Mouse (Mus musculus) granulocyte monocyte progenitor cell, adult 5-6 weeks (primary cell): Measurements from ENCODE around the gene Tnnc2. TPM values are rescaled to one million over a fixed set of nuclear protein-coding genes. Genes with fewer than 3 reads are reported as not detected.
"Not testable (repeated sequence)": the region's sequence is repeated elsewhere in the genome, so short reads cannot be mapped to it uniquely, and the experiment has no call there.

Experiments
- ATAC-seq: replicated peaks from 2 replicates; pipeline ENCODE4 v1.8.0; 2016; ENCODE audit warnings: mild to moderate bottlenecking, moderate TSS enrichment, inconsistent platforms; ENCODE audit not compliant: poor library complexity, severe bottlenecking
- total RNA-seq, 2 experiments: library from RNA; stranded (forward) in 1 of 2; stranded (reverse) in 1 of 2; fragments of 200-712, 200-1000 nt in 1 of 2; fragments of >200 nt in 1 of 2; fragmentation: Nextera tagmentation in 1 of 2; gene quantifications; 2 replicates each; pipeline ENCODE4 v1.2.3; 2014 to 2017

Gene Tnnc2
- total RNA-seq, 2 experiments from 2014 or later, result not detected

- ATAC-seq, result no peak
These were observed 20.7 kb upstream of the Tnnc2 start for GRCm38 (mm10) chr2:164800252-164801004.

GRCm38 (mm10) chr2:164798554-164798953 lies 18.8 kb upstream of the Tnnc2 start:
- not testable (repeated sequence) for ATAC-seq

- ATAC-seq, result no peak
These were observed 16.1 kb upstream of the Tnnc2 start for GRCm38 (mm10) chr2:164795868-164796267.

DNA sequence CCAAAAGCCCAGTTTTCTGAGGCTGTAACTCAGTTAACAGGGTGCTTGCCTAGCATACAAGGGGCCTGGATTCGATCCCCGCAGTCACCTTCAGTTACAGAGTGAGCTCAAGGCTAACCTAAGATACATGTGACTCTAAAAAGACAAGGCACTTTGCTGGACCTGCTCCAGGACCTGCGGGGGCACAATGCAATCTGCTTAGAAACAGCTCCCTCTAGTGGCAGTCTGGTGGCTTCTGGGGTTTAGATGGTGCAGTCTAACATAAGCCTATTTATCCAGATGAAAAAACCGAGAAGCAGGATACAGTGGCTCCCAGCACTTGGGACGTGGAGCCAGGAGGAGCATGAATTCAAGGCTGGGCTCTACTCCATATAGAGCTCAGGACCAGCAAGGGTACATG lies 14.5 kb upstream of the Tnnc2 start:
- ATAC-seq, result peak; percentile 80

DNA sequence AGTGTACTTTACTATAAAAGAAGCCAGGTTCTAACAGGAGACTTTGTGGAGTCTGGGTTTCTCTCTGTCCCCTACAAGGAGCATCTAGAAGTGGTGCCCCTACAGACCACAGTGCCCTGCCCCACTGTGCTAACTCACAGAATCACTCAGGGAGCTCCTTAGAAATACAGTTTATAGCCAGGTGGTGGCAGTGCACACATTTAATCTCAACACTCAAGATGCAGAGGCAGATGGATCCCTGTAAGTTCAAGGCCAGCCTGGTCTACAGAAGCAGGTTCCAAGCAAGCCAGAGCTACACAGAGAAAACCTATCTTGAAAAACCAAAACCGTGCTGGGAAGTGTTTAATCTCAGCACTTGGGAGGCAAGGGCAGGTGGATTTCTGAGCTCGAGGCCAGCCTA lies 14.0 kb upstream of the Tnnc2 start:
- no peak for ATAC-seq

GRCm38 (mm10) chr2:164793236-164793635 lies 13.5 kb upstream of the Tnnc2 start:
- ATAC-seq, result peak; percentile 38; the same call in 1 of the 2 replicates

DNA sequence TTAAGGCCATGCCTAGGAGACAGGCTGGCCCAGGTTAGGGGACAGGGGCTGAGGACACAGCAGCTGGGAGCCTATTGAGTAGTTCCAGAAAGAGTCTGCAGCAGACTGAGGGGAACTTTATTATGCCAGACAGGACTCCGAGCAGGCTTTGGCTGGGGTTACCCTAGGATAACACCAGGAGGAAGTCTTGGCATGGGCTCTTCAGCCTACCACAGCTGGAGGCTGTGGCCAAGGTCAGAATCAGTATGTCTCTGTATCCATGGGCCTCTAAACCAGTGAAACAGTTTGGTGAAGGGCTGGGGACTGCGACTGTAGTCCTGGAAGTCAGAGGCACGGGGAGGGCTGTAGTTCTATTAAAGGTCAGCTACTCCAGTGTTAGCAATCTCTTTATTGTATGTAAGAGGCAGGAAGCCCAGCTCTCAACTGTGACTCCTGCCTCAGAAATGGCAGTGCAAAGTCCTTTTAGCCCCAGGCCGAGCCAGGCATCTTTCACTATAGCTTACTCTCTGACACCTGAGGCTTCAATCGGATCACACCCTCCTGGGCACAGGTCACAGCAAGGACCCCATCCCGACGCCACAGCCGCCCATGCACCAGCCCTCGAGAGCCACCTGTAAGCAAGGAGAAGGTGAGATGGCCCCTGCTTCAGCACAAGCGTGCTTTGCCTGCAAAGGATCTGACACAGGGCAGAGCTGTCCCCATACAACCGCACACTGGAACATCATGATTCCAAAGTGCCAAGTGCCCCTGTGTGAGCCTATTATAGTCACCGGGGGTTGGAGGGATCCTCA lies 12.8 kb upstream of the Tnnc2 start:
- ATAC-seq, result no peak

DNA sequence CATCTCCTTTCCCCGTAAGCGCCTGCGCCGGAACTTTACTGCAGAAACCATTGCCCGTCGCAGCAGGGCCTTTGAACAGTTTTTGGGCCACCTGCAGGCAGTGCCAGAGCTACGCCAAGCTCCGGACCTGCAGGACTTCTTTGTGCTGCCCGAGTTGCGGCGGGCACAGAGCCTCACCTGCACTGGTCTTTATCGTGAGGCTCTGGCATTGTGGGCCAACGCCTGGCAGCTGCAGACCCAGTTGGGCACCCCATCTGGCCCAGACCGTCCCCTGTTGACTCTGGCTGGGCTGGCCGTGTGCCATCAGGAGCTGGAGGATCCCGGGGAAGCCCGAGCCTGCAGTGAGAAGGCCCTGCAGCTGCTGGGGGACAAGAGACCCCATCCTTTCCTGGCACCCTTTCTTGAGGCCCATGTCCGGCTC lies 12.1 kb upstream of the Tnnc2 start:
- ATAC-seq, result no peak

DNA sequence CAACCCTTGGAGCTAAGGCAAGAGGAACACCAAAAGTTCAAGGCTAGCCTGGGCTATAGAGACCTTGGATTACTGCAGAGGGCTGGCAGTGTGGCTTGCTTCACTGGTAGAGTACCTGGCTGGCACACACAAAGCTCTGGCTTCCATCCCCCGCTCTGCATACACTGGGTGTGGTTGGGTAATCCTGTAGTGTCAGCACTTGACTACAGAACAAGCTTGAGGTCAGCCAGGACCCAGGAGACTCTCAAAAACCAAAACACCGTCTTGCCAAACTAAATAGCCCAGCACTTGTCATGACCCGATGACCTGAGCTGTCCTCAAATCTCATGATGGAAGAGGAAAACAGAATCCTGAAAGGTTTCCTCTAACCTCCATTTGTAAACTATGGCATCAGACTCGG lies 10.7 kb upstream of the Tnnc2 start:
- ATAC-seq, result no peak

DNA sequence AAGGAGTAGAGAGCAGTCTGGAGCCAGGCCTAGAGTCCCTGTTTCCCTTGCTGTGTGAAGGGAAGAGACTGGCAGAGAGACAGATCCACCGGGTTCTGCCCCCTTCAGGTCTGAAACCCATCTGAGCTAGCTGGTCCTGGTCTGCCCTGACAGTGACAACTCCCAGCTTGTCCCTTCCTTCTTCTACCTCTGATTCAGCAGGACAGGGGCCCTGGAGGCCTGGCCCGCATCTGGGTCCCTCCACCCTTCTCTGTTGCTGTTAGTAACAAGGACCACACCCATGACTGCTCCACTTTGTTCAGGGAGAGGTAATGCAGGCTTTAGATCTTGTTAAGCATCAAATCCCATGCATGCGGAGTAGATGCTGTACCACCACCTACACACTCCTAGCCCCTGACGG lies 8.6 kb upstream of the Tnnc2 start:
- ATAC-seq, result no peak

DNA sequence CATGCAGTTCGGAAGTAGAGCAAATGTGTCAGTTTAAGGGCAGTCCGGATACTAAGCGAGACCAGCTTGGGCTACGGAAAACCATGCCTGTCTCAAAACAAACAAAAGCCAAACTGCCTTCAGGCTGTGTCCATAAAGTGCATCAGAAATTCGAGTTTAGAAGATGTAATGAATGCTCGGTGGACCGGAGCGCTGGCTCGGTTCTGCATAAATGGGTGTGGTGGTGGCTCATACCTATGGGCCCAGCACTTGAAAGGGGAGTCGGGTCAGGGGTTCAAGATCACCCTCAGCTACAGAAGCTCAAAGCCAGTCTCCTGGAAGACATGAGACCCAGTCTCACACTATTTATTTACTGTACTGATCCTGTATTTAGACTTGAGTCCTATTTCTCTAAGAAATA lies 8.0 kb upstream of the Tnnc2 start:
- no peak for ATAC-seq

DNA sequence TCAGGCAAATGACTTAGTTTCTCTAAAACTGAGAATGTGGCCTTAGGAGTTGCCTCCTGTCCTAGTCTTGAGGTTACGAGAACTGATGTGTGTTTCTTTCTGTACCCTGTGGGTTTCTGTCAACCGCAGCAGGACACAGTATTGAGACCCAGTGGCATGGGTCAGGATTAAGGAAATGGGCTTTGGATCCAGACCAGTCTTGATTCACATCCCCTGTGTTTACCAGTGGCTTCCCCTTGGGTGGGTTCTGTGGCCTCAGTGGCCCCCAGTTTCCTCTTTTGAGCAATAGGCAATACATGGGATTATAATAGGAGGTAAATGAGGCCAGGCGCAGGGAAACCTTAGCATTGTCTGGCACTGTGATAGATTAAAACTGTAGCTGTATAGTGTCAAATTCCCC lies 7.3 kb upstream of the Tnnc2 start:
- peak; percentile 81 for ATAC-seq

DNA sequence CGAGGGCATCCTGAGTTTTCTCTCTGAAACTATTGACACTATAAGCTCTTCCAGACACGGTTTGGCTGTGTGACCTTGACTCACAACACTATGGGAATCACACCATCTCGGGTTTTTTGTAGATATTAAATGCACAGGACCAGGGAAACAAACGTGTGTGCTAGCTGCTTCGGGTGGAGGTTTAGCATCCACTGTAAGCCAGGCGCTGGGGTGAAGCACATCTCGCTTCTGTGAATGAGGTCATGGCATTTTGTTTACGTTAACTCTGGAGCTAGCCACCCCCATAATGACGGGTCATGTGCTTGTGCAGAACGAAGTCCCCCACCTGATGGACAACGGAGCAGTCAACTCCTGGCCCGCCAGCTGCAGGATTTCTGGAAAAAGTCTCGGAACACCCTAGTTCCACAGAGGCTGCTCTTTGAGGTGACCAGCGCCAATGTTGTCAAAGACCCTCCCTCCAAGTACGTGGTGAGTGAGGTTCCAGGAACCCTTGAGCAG lies 6.7 kb upstream of the Tnnc2 start:
- no peak for ATAC-seq

DNA sequence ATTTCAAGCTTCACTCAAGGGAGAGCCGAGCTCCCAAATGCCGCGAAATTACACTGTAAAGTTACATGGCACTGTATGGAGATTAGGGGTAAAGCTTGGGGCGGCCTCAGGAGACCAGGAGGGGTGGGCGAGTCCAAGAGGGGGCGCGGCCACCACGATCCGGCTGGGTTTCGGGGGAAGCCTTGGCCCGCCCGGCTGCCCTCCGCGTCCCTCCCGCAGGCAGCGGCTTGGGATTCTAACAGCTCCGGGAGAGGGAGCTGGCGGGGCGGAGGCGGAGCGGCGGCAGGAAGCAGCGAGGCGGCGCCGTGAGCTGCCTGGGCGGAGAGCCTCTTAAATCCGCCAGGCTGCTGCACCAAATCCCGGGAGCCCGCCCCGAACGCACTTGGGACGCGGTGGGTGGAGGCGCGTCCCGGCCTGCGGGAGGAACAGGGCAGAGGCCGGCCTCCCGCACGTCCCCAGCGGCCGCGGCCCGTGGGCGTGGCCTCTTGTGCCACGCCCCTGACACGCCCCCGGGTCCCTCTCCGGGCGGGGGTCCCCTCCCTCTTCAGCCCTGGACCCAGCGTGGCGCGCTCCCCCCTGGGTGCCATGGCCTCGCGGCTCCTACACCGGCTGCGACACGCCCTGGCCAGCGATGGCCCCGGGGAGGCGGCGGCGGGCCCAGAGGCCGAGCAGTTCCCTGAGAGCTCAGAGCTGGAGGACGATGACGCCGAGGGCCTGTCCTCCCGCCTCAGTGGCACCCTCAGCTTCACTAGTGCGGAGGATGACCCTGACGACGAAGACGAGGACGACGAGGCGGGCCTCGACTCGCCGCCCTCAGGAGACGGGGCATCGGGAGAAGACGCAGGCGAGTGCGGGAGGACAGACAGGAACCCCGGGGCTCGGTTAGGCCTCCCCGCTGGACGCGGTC lies 6.0 kb upstream of the Tnnc2 start, which contains the start of gene Snx21:
TSS of gene Snx21 (plus strand) at position 343 of the 907 bp plus-strand sequence.
- peak; percentile 59 for ATAC-seq

GRCm38 (mm10) chr2:164784869-164785420 lies 5.2 kb upstream of the Tnnc2 start:
- ATAC-seq, result no peak

GRCm38 (mm10) chr2:164783926-164784581 lies 4.3 kb upstream of the Tnnc2 start:
- no peak for ATAC-seq

GRCm38 (mm10) chr2:164781876-164782275 lies 2.1 kb upstream of the Tnnc2 start:
- ATAC-seq, result no peak

GRCm38 (mm10) chr2:164778809-164779208 lies 958 bp downstream of the Tnnc2 start:
- no peak for ATAC-seq

GRCm38 (mm10) chr2:164778015-164778287 lies 1.8 kb downstream of the Tnnc2 start:
- ATAC-seq, result no peak
